Mouse (Mus musculus): Measurements from ENCODE around the gene Tmem182. TPM values are rescaled to one million over a fixed set of nuclear protein-coding genes. Genes with fewer than 3 reads are reported as not detected.

Tmem182 gene
- polyA plus RNA-seq, 1 experiment from 2014 or later: 0.06 TPM

DNA sequence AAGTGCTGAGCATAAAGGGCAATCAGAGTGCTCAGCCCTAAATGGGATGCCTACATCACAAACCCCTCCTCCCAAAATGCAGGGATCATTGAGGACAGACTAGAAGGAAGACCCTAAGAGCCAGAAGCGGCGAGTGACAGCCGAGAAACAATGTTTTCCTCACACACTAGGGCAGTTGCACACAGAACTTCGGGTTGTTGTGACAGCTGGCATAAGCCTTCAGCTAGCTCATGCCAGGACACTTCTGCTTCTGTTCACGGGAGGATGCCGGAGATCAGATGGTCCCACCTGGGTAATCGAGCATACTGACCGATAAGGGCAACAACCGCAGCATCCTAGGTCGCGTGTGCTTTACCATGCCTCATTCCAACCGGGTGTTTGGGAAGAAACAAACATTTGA, 1.3 kb upstream of the Tmem182 start:
- no peaks in the 10 kb centered on the region for H3K9me3 ChIP-seq
- H3K27ac ChIP-seq (replicated peaks): no peak overlapping the region
- no peak overlapping the region for H3K4me3 ChIP-seq
- WGBS: 90% methylated on average over 12 of the region's 12 CpGs
- no peak overlapping the region for H3K9ac ChIP-seq
- no peaks in the 10 kb centered on the region for H3K4me1 ChIP-seq (replicated peaks)
- no peaks in the 10 kb centered on the region for H3K27me3 ChIP-seq
- H3K36me3 ChIP-seq: no peaks in the 10 kb centered on the region
- ATAC-seq (ENCODE audit: low FRiP score, low read depth): no peak
- H3K4me2 ChIP-seq: no peak overlapping the region

DNA sequence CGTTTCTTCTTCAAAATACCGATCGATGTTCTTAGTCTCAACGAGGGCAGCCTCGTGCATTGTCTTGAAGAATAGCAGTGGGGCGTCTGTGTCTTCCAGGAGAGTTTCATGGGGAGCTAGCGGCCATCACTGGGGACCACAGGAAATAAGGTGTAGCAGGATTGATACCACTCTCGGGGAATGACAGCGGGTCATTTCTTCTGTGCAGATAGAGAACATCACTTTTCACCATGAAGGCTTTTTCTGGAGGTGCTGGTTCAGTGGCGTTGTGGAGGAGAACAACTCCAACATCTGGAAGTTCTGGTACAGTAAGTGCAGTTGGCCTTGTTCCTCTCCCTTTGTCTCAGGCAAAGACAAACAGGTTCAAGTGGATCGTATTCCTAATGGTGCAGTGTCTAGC, 490 bp downstream of the Tmem182 start:
- Histone ChIP-seq H3K9me3 (no peaks in the 10 kb centered on the region), H3K4me3 (no peak overlapping the region), H3K36me3 (no peaks in the 10 kb centered on the region), H3K27me3 (no peaks in the 10 kb centered on the region), H3K27ac (replicated peaks) (no peak overlapping the region), H3K4me2 (no peak overlapping the region), H3K9ac (no peak overlapping the region), H3K4me1 (replicated peaks) (no peaks in the 10 kb centered on the region)
- no peak for ATAC-seq (ENCODE audit: low FRiP score, low read depth)
- WGBS: 92% methylated on average over 11 of the region's 11 CpGs

DNA sequence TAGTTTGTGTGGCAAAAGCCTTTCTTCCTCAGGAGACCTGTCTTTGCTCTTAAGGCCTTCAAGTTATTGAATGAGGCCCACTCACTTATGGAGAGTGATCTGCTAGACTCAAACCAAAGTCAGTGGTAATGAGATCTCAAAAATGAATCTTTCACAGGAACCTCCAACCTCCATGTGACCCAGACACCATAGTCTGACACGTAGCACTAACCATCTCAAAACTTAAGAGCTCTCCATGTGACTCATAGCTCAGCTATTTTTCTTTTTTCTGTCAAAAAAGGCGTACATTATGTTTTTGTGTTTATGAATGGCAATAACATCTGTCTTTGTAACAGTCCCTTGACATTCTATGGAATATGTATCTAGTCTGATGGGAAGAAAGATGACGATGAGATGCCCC, 3.2 kb downstream of the Tmem182 start:
- no peaks in the 10 kb centered on the region for H3K4me1 ChIP-seq (replicated peaks)
- WGBS: 85% methylated on average over 3 of the region's 3 CpGs
- H3K27ac ChIP-seq (replicated peaks): no peak overlapping the region
- no peak overlapping the region for H3K9ac ChIP-seq
- ATAC-seq (ENCODE audit: low FRiP score, low read depth): no peak
- no peaks in the 10 kb centered on the region for H3K27me3 ChIP-seq
- no peaks in the 10 kb centered on the region for H3K36me3 ChIP-seq
- no peak overlapping the region for H3K4me2 ChIP-seq
- no peaks in the 10 kb centered on the region for H3K9me3 ChIP-seq
- H3K4me3 ChIP-seq: no peak overlapping the region

DNA sequence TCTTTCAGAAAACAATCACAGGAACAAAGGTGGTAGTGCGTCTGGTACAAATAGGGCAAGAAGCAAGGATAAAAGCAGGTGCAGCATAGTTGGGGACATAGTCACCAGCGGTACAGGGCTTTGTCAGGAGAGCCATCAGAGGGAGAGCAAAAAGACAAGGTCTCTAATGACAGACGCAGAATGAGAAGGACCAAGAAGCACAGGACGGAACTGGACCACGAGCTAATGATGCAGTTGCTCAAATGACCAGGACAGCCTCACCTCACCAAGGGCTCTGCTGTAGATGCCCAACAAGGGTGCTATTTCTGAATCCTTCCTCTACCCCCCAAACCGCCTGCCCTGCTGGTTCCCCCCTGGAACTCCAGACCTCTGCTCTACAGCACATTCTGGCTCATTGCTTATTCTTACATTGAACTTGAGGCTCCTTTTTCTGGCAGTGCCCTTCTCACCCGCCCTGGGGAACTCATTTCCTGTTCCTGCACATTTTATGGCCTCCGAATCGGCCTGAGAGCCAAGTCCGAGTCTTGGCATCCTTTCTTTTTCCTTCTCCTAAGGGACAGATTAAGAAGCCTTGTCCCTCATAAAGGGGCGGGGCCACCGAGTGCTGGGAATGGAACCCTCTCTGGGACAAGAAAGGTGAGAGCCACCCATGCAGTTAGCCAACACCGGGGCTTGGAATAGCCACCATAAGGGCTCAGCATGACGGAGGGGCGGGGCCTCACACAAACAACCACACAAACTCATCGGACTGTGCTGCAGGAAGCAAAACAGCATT, 9.9 kb downstream of the Tmem182 start:
- no peaks in the 10 kb centered on the region for H3K4me1 ChIP-seq (replicated peaks)
- no peaks in the 10 kb centered on the region for H3K9me3 ChIP-seq
- no peak overlapping the region for H3K4me3 ChIP-seq
- no peaks in the 10 kb centered on the region for H3K36me3 ChIP-seq
- no peak overlapping the region for H3K9ac ChIP-seq
- no peak overlapping the region for H3K27ac ChIP-seq (replicated peaks)
- H3K4me2 ChIP-seq: no peak overlapping the region
- 68% methylated on average over 16 of the region's 16 CpGs for WGBS
- H3K27me3 ChIP-seq: no peaks in the 10 kb centered on the region
- ATAC-seq (ENCODE audit: low FRiP score, low read depth): no peak

DNA sequence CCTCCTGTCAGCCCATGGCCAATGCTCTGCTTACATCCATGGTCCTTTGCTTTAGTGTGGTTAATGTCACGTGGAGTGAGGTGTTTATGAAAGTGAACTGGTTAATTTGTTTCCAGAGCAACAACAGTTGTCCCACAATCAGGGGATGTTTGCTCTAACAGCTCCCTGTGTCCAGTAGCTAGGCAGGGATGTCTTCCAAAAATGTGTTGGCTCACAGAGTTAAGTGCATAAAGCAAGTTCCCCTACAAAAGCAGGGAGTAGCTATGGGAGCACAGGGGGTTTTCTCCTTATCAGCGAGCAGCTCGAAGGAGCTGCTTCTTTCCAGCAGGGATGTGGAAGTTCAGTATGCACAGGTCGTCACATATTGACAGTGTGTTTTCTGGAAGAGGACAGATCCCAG, 19.1 kb downstream of the Tmem182 start:
- H3K27me3 ChIP-seq: no peaks in the 10 kb centered on the region
- no peak overlapping the region for H3K4me3 ChIP-seq
- H3K36me3 ChIP-seq: no peaks in the 10 kb centered on the region
- ATAC-seq (ENCODE audit: low FRiP score, low read depth): peak; percentile 65; the same call in 1 of the 2 replicates
- no peaks in the 10 kb centered on the region for H3K9me3 ChIP-seq
- 61% methylated on average over 4 of the region's 4 CpGs for WGBS
- no peak overlapping the region for H3K4me2 ChIP-seq
- H3K27ac ChIP-seq (replicated peaks): no peak overlapping the region
- no peaks in the 10 kb centered on the region for H3K4me1 ChIP-seq (replicated peaks)
- H3K9ac ChIP-seq: no peak overlapping the region

DNA sequence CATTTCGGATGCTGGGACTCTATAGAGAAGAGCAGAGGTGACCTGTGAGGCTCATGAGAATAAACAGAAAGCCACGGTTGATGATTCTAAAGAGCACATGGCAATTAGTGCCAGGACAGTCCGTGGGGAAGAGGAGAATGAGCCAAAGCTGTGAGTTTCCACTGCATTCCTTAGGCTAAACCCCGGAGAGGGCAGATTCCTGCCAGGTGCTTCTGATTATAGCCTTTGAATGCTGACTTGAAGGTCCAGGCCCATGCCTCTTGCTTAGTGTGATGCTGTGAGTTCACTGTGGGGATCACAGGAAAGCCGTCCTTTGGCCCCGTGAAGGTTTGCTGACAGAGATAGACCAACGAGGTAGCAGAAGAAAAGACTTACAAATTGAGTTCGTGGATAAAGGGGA, 19.5 kb downstream of the Tmem182 start:
- 65% methylated on average over 8 of the region's 8 CpGs for WGBS
- H3K9ac ChIP-seq: no peak overlapping the region
- no peak overlapping the region for H3K4me2 ChIP-seq
- H3K9me3 ChIP-seq: no peaks in the 10 kb centered on the region
- no peak overlapping the region for H3K27ac ChIP-seq (replicated peaks)
- no peaks in the 10 kb centered on the region for H3K36me3 ChIP-seq
- H3K4me1 ChIP-seq (replicated peaks): no peaks in the 10 kb centered on the region
- H3K4me3 ChIP-seq: no peak overlapping the region
- H3K27me3 ChIP-seq: no peaks in the 10 kb centered on the region
- ATAC-seq (ENCODE audit: low FRiP score, low read depth): no peak

DNA sequence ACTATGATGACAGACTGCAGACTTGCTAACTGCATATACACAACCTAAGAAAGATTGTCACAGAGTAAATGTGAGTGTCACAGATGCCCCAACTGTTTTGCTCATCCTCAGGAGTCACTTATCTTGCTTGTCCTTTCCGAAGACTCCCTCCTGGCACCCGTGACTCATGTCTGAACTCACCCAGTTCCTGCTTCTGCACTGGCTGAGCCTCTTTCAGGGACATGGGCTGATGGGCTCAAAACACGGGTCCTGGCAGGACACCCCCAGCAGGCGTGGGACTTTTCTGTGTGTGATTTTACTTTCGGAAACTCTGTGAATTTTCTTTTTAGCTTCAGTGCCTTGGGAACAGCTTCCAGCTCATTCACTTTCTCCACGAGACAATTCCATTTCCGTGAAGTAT, 20.4 kb downstream of the Tmem182 start:
- no peak overlapping the region for H3K9ac ChIP-seq
- H3K4me2 ChIP-seq: no peak overlapping the region
- no peaks in the 10 kb centered on the region for H3K27me3 ChIP-seq
- WGBS: 78% methylated on average over 7 of the region's 7 CpGs
- H3K4me1 ChIP-seq (replicated peaks): no peaks in the 10 kb centered on the region
- ATAC-seq (ENCODE audit: low FRiP score, low read depth): no peak
- H3K4me3 ChIP-seq: no peak overlapping the region
- H3K9me3 ChIP-seq: no peaks in the 10 kb centered on the region
- H3K36me3 ChIP-seq: no peaks in the 10 kb centered on the region
- H3K27ac ChIP-seq (replicated peaks): no peak overlapping the region

DNA sequence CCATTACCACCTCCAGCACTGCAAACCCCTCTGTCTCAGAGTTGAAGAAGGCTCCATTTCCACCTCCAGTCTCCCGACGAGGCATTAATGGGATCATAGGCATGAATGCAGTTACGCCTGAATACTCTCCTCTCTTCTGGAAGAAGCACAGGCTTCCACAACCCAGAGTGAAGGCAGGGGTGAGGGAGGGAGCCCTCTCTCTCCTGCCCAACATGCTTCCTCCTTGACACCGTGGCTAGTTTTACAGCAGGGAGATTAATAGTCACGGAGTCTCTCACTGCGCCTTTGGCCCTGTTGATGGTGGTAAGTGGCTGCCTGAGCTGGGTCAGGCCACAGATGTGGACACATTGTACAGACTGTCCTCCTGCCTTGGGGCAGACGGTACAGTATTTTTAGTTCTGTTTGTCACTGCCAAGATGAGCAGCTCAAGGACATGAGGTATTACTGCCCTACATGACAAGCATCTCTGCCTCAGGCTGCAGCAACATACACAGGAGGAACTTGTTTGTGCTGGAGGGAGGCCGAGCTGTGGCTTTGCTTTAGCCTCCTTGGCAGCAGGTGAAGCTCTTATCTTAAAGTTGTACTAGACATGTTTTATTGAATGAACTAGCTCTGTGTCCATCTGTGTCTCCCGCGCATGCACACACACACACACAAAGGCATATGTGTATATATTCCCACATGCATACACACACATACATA, 24.0 kb downstream of the Tmem182 start:
- H3K4me3 ChIP-seq: no peak overlapping the region
- no peaks in the 10 kb centered on the region for H3K9me3 ChIP-seq
- 76% methylated on average over 10 of the region's 10 CpGs for WGBS
- no peaks in the 10 kb centered on the region for H3K4me1 ChIP-seq (replicated peaks)
- no peak overlapping the region for H3K4me2 ChIP-seq
- H3K27ac ChIP-seq (replicated peaks): no peak overlapping the region
- H3K9ac ChIP-seq: no peak overlapping the region
- no peaks in the 10 kb centered on the region for H3K27me3 ChIP-seq
- H3K36me3 ChIP-seq: no peaks in the 10 kb centered on the region
- no peak for ATAC-seq (ENCODE audit: low FRiP score, low read depth)

DNA sequence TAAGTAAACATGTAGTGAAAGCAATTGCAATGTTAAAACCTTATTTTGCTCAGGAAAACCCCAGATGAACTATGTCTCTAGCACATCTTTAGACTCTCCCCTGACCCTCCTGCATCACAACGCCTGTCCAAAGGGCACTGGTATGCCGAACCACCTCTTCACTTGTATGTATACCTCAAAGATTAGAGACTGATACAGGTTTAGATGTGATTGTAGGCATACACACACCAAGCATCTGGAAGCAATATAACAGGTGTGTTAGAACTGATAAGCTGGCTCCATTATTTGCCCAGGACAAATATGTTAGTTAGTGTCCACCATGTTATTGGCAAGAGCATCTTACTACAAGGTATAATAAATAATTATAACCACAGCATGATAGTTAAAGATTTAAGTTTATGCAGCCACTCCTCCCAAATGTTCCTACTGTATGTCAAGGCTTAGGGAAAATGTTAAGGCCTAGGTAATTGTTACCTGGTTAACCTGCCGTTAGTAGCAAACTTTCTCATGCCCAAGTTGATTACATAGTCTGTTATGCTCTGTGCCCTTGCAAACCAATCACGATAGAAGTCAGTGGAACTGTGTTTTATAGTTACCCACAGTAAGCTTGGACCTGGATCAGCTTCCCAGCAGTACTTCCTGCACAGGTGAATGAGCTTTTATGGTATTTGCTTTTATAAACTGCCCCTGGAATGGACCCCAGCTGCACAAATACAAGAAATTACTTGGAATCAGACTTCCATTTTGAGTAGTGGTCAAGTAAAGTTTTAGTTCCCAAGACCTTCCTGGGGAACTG, 25.5 kb downstream of the Tmem182 start:
- no peak overlapping the region for H3K4me2 ChIP-seq
- no peaks in the 10 kb centered on the region for H3K9me3 ChIP-seq
- no peak overlapping the region for H3K27ac ChIP-seq (replicated peaks)
- H3K4me3 ChIP-seq: no peak overlapping the region
- no peak overlapping the region for H3K9ac ChIP-seq
- no peaks in the 10 kb centered on the region for H3K36me3 ChIP-seq
- WGBS: 93% methylated on average over 4 of the region's 4 CpGs
- no peaks in the 10 kb centered on the region for H3K4me1 ChIP-seq (replicated peaks)
- H3K27me3 ChIP-seq: no peaks in the 10 kb centered on the region
- no peak for ATAC-seq (ENCODE audit: low FRiP score, low read depth)

DNA sequence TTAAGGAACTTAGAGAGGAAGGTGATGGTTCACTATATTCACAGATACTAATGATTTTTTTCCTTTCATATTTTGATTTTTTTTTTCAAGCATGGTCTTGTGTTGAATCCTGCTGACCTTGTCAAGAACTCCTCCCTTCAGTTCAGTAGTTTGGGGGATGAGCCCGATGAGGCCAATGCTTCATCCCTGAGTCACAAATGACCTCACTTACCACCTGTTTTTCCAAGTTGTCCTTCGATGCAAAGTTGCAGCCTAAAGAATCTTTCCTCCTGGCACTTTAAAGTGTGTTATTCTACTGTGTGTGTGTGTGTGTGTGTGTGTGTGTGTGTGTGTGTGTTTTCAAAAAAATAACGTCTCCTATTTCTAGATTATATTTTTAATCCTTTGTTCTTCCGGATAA, 30.1 kb downstream of the Tmem182 start:
- no peak overlapping the region for H3K27ac ChIP-seq (replicated peaks)
- no peaks in the 10 kb centered on the region for H3K36me3 ChIP-seq
- H3K4me1 ChIP-seq (replicated peaks): no peaks in the 10 kb centered on the region
- H3K27me3 ChIP-seq: no peaks in the 10 kb centered on the region
- H3K4me3 ChIP-seq: no peak overlapping the region
- ATAC-seq (ENCODE audit: low FRiP score, low read depth): no peak
- no peaks in the 10 kb centered on the region for H3K9me3 ChIP-seq
- H3K9ac ChIP-seq: no peak overlapping the region
- 89% methylated on average over 4 of the region's 4 CpGs for WGBS
- H3K4me2 ChIP-seq: no peak overlapping the region

DNA sequence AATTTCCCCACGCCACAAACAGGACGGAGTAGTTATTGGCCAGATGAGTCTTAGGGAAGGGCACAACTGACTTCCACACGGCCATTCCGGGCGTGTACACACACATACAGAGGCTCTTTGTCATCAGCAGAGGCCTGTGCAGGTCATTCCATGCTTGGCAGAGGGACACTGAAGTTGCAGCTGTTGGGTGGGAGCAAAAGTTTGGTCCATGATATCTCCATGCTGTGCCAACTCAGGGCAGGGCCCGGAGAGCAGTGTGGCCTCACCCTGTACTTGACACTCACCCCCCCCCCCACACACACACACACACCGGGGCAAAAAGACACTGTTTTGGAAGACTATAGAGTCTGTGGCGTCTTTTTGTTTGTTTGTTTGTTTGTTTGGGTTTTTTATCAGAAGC, 35.2 kb downstream of the Tmem182 start:
- Histone ChIP-seq H3K27me3 (no peaks in the 10 kb centered on the region), H3K36me3 (no peaks in the 10 kb centered on the region), H3K9ac (no peak overlapping the region), H3K4me2 (no peak overlapping the region), H3K27ac (replicated peaks) (no peak overlapping the region), H3K4me3 (no peak overlapping the region), H3K9me3 (no peaks in the 10 kb centered on the region), H3K4me1 (replicated peaks) (no peaks in the 10 kb centered on the region)
- 88% methylated on average over 8 of the region's 8 CpGs for WGBS
- no peak for ATAC-seq (ENCODE audit: low FRiP score, low read depth)

DNA sequence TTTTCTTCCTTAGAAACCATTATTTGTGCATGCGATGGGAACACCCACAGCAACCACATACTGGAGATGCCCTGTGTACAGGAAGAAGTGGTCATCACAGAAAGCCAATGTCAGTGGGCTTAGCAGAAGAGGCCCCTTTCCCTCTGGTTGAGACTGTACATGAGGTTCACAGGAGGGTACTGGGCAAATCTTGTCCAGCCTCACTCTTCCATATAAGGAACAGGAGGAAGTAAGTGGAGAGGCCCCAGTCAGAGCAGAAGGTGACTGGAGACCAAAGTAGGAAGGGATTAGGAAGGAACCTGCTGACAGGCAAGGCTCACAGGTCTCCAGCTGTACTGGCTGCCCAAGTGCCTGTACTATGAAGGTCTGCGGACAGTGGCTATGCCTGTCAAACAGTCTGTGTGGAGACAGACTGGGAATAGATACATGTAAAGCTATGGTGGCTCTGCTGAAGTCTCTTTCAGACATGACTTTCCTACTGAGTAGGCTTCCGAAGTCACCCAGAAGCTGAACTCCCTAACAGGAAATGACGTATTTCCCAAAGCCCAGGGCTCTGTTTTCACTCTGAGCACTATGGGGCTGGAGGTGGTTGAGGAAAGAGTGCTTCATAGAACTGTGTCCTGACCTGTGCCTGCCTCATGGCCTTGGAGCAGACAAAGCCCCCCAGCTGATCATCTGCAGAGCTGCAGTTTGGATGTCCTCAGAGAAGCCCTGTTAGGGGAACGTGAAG, 35.8 kb downstream of the Tmem182 start:
- Histone ChIP-seq H3K27ac (replicated peaks) (no peak overlapping the region), H3K4me3 (no peak overlapping the region), H3K9ac (no peak overlapping the region), H3K27me3 (no peaks in the 10 kb centered on the region), H3K4me1 (replicated peaks) (no peaks in the 10 kb centered on the region), H3K9me3 (no peaks in the 10 kb centered on the region), H3K4me2 (no peak overlapping the region), H3K36me3 (no peaks in the 10 kb centered on the region)
- no peak for ATAC-seq (ENCODE audit: low FRiP score, low read depth)
- WGBS: 89% methylated on average over 5 of the region's 5 CpGs
